Mouse (Mus musculus): ENCODE data around the gene Zfp61. TPM values are rescaled to one million over a fixed set of nuclear protein-coding genes. Genes with fewer than 3 reads are reported as not detected.
A peak's percentile ranks its signal among the peaks of the same experiment; 100 is the strongest.

Zfp61 gene
- total RNA-seq (2017): 15.7 and 21.4 TPM in 2 replicates

- ATAC-seq (replicated peaks; ENCODE audit: low read depth, poor library complexity, severe bottlenecking): peak; percentile 69
These were observed at the start of gene Zfp61 for GRCm38 (mm10) chr7:24300771-24301282. Zfp61 (minus strand) TSS chr7:24301232.

GRCm38 (mm10) chr7:24348896-24349295 is 47.9 kb upstream of the Zfp61 start, which contains the start of gene Lypd5:
Lypd5 (plus strand) TSS chr7:24349196.
- ATAC-seq (replicated peaks; ENCODE audit: low read depth, poor library complexity, severe bottlenecking): no peak

GRCm38 (mm10) chr7:24346444-24346843 is 45.4 kb upstream of the Zfp61 start:
- ATAC-seq (replicated peaks; ENCODE audit: low read depth, poor library complexity, severe bottlenecking): no peak

DNA sequence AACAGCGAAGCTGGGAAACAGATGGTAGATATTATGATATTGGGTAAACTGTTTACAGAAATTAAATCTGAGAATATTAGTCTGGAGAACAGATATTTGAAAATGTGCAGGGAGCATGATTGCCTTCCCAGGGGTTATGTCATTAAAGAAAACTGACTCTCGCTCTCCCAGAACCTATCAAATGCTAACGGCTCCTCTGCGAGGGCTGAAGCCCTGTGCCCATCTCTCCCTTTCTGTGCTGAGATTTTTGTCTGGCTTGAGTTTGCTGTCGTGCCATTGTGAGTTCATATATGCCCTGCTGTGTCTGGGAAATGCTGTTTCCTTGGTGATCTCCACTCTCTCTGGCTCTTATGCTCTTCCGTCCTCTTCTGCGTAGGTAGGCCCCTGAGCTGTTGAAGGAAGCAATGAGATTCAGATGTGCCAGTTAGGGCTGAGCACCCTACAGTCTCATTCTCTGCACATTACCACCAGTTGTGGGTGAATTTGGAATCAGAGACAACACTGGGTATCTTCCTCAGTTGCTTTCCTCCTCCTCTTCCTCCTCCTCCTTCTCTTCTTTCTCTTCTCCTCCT is 42.8 kb upstream of the Zfp61 start:
- ATAC-seq (replicated peaks; ENCODE audit: low read depth, poor library complexity, severe bottlenecking): no peak

GRCm38 (mm10) chr7:24338241-24338640 is 37.2 kb upstream of the Zfp61 start:
- no peak for ATAC-seq (replicated peaks; ENCODE audit: low read depth, poor library complexity, severe bottlenecking)

GRCm38 (mm10) chr7:24335699-24336309 is 34.8 kb upstream of the Zfp61 start:
- peak; percentile 70 for ATAC-seq (replicated peaks; ENCODE audit: low read depth, poor library complexity, severe bottlenecking)

GRCm38 (mm10) chr7:24333304-24333986 is 32.4 kb upstream of the Zfp61 start, which contains the start of gene Tescl:
Tescl (minus strand) TSS chr7:24333936.
- peak; percentile 68 for ATAC-seq (replicated peaks; ENCODE audit: low read depth, poor library complexity, severe bottlenecking)

DNA sequence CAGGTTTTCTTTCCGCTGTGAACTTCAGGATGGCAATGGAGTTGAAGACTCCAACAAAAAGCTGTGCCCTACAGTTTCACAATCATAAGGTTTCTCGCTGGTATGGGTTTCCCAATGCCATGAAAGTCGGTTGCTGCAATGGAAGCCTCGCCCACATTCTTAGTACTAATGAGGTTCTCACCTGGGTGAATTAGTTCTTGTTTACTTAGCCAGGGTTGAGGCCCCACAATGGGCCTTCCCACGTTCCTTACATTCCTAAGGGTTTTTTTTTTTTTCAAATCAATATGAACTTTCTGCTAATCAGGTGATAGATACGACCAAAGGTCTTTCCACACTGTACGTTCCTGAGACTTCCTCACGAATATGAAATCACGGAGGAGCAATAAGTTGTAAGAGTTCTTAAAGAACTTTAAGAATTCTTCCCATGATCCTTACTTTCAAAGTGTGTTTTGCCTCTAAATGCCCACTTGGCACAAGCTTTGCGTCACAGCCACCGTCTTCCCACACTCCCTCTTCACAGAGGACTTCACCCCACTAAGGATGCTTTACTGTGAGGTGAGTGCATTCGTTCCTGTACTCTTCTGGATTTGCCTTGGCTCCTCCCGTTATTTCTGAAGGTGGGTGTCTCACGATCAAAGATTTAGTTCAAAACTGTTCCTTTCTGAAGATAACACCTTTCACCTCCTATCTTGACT is 26.4 kb upstream of the Zfp61 start:
- ATAC-seq (replicated peaks; ENCODE audit: low read depth, poor library complexity, severe bottlenecking): no peak

- no peak for ATAC-seq (replicated peaks; ENCODE audit: low read depth, poor library complexity, severe bottlenecking)
These were observed 25.5 kb upstream of the Zfp61 start for GRCm38 (mm10) chr7:24326273-24327135.

GRCm38 (mm10) chr7:24325675-24326128 is 24.7 kb upstream of the Zfp61 start:
- ATAC-seq (replicated peaks; ENCODE audit: low read depth, poor library complexity, severe bottlenecking): no peak

DNA sequence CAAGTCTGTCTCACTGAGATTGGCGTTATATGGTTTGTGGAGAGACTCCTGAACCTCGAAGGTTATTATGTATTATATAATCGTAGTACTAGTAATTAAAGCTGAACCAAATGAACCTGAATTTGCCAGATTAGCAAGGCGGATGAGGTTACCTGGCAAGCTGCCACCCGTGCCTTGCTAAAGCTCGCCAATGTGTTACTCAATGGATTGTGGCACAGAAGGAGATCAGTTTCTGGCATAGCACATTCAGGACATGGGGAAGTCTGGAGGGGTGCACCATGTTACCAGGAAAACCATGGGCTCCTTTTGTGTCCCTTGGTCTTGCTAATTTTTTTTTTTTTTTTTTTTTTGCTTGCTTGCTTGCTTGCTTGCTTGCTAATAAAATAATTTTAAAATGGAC is 24.2 kb upstream of the Zfp61 start:
- ATAC-seq (replicated peaks; ENCODE audit: low read depth, poor library complexity, severe bottlenecking): no peak

DNA sequence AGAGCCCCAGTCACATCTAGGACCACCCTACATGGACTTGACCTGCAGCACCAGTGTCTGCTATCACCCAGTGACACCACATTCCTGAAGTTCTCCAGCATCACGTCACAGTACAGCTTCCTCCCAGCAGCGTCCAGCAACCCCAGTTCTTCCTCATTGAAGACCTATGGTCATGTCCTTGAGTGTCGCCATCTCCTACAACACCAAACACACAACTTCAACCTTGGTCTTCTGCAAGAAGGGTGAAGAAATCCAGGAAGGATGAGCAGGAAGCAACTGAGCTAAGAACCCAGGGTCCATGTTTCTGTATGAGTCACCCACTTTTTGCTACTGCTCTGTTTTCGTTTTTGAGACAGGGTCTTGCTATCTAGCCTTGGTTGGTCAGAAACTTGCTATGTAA is 21.6 kb upstream of the Zfp61 start:
- no peak for ATAC-seq (replicated peaks; ENCODE audit: low read depth, poor library complexity, severe bottlenecking)

GRCm38 (mm10) chr7:24318942-24319341 is 17.9 kb upstream of the Zfp61 start:
- no peak for ATAC-seq (replicated peaks; ENCODE audit: low read depth, poor library complexity, severe bottlenecking)

GRCm38 (mm10) chr7:24316567-24317092 is 15.6 kb upstream of the Zfp61 start, which contains the start of gene Zfp94:
Zfp94 (minus strand) TSS chr7:24316666.
- peak; percentile 96 for ATAC-seq (replicated peaks; ENCODE audit: low read depth, poor library complexity, severe bottlenecking)

DNA sequence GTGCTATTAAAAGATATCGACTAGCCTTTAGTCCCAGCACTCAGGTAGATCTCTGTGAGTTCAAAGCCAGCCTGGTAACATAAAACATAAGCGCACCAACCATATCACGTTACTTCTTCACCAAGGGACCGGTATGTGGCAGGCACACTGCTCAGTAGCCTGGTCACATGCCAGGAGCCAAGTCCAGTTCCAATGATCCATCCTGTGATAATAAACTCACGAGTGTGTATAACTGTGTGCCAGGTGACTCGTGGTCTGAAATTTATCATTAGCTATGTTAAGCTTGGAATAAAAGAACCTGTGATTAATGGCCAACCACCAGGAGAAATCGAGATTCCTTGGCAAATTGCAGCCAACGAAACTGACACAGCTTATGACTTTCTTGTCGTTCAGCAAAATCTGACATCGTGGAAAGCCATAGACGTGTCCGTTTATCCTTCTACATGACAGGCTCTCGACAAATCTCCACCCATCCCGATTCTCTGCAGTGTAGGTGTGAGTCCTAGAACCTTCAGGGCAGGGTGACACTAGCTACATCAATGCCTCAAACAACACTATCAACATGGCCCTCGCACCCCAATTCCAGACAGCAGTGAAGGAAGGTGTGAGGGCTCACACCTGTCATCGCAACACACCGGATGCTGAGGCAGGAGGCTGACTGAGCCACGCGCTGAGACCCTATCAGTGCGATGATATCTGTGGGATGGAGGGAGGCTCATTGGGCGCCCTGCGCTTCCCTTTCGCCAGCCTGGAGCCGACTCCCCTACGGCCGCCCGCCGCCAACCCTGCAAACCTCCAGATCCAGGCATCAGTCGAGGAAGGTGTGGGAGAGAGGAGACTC is 14.9 kb upstream of the Zfp61 start:
- peak; percentile 42 for ATAC-seq (replicated peaks; ENCODE audit: low read depth, poor library complexity, severe bottlenecking)

- 0 out of 2 replicates have a peak, but pooled peaks have one; percentile 24 for ATAC-seq (replicated peaks; ENCODE audit: low read depth, poor library complexity, severe bottlenecking)
These were observed 1.1 kb downstream of the Zfp61 start for GRCm38 (mm10) chr7:24299823-24300481.

GRCm38 (mm10) chr7:24298973-24299708 is 1.9 kb downstream of the Zfp61 start:
- peak; percentile 94 for ATAC-seq (replicated peaks; ENCODE audit: low read depth, poor library complexity, severe bottlenecking)

All from common myeloid progenitor, adult 5-6 weeks (primary cell).